Mouse (Mus musculus): Measurements from ENCODE around the gene Bcl11a.

Bcl11a gene

GRCm38 (mm10) chr11:24077795-24078705, at the start of gene Bcl11a:
TSS of gene Bcl11a (plus strand) at chr11:24078056.
- peak in 1 of 2 experiments; percentile 28 for DNase-seq (ENCODE audit: low spot score in 2 of 2)

- no peak for DNase-seq (ENCODE audit: low spot score in 2 of 2)
These were observed 33.8 kb upstream of the Bcl11a start for GRCm38 (mm10) chr11:24044025-24044424.

- DNase-seq (ENCODE audit: low spot score in 2 of 2) = peak; percentile 60 to 81
These were observed 28.4 kb upstream of the Bcl11a start for GRCm38 (mm10) chr11:24049226-24050031.

- DNase-seq (ENCODE audit: low spot score in 2 of 2) = no peak
These were observed 27.7 kb upstream of the Bcl11a start for GRCm38 (mm10) chr11:24050032-24050757.

- DNase-seq (ENCODE audit: low spot score in 2 of 2) = no peak
These were observed 25.0 kb upstream of the Bcl11a start for GRCm38 (mm10) chr11:24052882-24053281.

GRCm38 (mm10) chr11:24059137-24059536, 18.7 kb upstream of the Bcl11a start:
- DNase-seq (ENCODE audit: low spot score in 2 of 2) = no peak

- no peak for DNase-seq (ENCODE audit: low spot score in 2 of 2)
These were observed 17.4 kb upstream of the Bcl11a start for GRCm38 (mm10) chr11:24060428-24060827.

- DNase-seq (ENCODE audit: low spot score in 2 of 2) = no peak
These were observed 16.0 kb upstream of the Bcl11a start for GRCm38 (mm10) chr11:24061819-24062218.

GRCm38 (mm10) chr11:24062495-24063096, 15.3 kb upstream of the Bcl11a start:
- no peak for DNase-seq (ENCODE audit: low spot score in 2 of 2)

- DNase-seq (ENCODE audit: low spot score in 2 of 2) = no peak
These were observed 13.6 kb upstream of the Bcl11a start for GRCm38 (mm10) chr11:24064221-24064620.

- DNase-seq (ENCODE audit: low spot score in 2 of 2) = no peak
These were observed 12.5 kb upstream of the Bcl11a start for GRCm38 (mm10) chr11:24065313-24065712.

GRCm38 (mm10) chr11:24074021-24074591, 3.8 kb upstream of the Bcl11a start:
- no peak for DNase-seq (ENCODE audit: low spot score in 2 of 2)

GRCm38 (mm10) chr11:24074634-24075104, 3.2 kb upstream of the Bcl11a start, which contains the start of gene A830031A19Rik:
TSS of gene A830031A19Rik (minus strand) at chr11:24075054.
- no peak for DNase-seq (ENCODE audit: low spot score in 2 of 2)

- DNase-seq (ENCODE audit: low spot score in 2 of 2) = no peak
These were observed 2.2 kb upstream of the Bcl11a start for GRCm38 (mm10) chr11:24075486-24076126.

- peak; percentile 42 to 81 for DNase-seq (ENCODE audit: low spot score in 2 of 2)
These were observed 1.7 kb upstream of the Bcl11a start for GRCm38 (mm10) chr11:24076127-24076650.

GRCm38 (mm10) chr11:24076821-24077730, 780 bp upstream of the Bcl11a start:
- DNase-seq (ENCODE audit: low spot score in 2 of 2) = peak; percentile 8 to 54

GRCm38 (mm10) chr11:24078706-24079316, 955 bp downstream of the Bcl11a start:
- DNase-seq (ENCODE audit: low spot score in 2 of 2) = peak in 1 of 2 experiments; percentile 37
